Mouse (Mus musculus) megakaryocyte, embryonic 14.5 days (primary cell): ENCODE measurements around the gene Rfx3. TPM values are rescaled to one million over a fixed set of nuclear protein-coding genes. Genes with fewer than 3 reads are reported as not detected.

Experiments
- H3K27me3 ChIP-seq: replicated peaks from 2 replicates; pipeline ENCODE3; 2012; ENCODE audit warnings: inconsistent platforms
- H3K36me3 ChIP-seq: replicated peaks from 2 replicates; pipeline ENCODE3; 2012; ENCODE audit warnings: low read length, inconsistent platforms, mixed read lengths
- H3K4me1 ChIP-seq: 2 replicates; pipeline ENCODE4 v1.6.1; 2012; ENCODE audit warnings: inconsistent platforms
- H3K4me3 ChIP-seq: replicated peaks from 2 replicates; pipeline ENCODE3; 2012; ENCODE audit warnings: moderate library complexity, mild to moderate bottlenecking, inconsistent platforms
- H3K9me3 ChIP-seq: 2 replicates; pipeline ENCODE4 v1.6.1; 2012; ENCODE audit warnings: inconsistent platforms
- FLI1 ChIP-seq: IDR thresholded peaks from 2 replicates; pipeline ENCODE4 v1.6.1; 2012; ENCODE audit warnings: low read length, inconsistent platforms, mixed read lengths
- GATA1 ChIP-seq: IDR thresholded peaks from 3 replicates; pipeline ENCODE4 v1.6.1; 2012; ENCODE audit warnings: mixed read lengths, low read length, inconsistent platforms, borderline replicate concordance
- polyA plus RNA-seq: library from polyadenylated mRNA; stranded (reverse); fragments of >175 nt; gene quantifications from 2 replicates; pipeline ENCODE4 v1.2.3, GENCODE M21; 2012; ENCODE audit warnings: low replicate concordance; ENCODE audit not compliant: insufficient read depth

Gene Rfx3
- polyA plus RNA-seq, 1 experiment: 0.43 TPM

DNA sequence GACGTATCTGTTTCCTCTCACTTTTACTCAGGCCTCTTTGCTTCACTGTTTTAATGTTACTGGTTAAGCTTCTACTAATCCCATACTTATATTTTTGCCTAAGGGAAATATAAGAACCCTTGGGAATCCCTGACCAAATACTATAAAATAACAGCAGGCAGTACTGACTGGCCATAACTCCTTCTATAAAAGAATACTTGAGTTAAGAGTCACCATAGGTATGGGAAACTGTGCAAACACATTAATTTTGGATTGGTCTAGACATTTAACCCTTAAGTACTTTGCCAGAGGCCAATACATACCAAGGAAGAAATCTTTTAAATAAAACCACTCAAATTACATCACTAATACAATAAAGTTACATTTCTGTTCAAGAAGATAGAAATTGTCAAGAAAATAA is 6.8 kb downstream of the Rfx3 start:
- H3K36me3 ChIP-seq: no peaks in the 10 kb centered on the region
- H3K4me3 ChIP-seq: no peak overlapping the region
- no peaks in the 10 kb centered on the region for H3K27me3 ChIP-seq
- TF ChIP-seq GATA1 (no peak), FLI1 (no peak)
- peaks cover 8% of the 10 kb centered on the region; the same call in 1 of the 2 replicates for H3K4me1 ChIP-seq
- no peaks in the 10 kb centered on the region for H3K9me3 ChIP-seq

DNA sequence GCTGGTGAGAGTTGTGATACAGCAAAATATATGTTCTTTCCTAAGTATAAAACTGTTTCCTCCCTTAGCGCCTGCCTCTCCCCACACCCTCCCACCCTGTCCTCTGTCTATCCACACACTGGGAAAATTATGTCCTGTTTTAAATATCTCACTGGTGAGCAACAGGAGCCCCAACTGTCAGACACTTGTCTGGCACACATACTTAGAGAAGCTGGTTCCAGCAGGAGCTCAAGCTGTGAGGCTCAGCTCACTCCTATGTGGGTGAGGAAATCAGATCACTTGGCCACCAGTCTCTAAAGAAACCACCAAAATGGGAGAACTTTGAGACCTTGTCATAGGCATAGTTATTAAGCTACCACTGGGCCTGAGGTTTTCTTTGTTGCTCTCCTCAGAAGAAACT is 7.5 kb downstream of the Rfx3 start:
- Histone ChIP-seq H3K27me3 (no peaks in the 10 kb centered on the region), H3K4me1 (peaks cover 8% of the 10 kb centered on the region; the same call in 1 of the 2 replicates), H3K9me3 (no peaks in the 10 kb centered on the region), H3K36me3 (no peaks in the 10 kb centered on the region), H3K4me3 (no peak overlapping the region)
- TF ChIP-seq GATA1 (no peak), FLI1 (no peak)

DNA sequence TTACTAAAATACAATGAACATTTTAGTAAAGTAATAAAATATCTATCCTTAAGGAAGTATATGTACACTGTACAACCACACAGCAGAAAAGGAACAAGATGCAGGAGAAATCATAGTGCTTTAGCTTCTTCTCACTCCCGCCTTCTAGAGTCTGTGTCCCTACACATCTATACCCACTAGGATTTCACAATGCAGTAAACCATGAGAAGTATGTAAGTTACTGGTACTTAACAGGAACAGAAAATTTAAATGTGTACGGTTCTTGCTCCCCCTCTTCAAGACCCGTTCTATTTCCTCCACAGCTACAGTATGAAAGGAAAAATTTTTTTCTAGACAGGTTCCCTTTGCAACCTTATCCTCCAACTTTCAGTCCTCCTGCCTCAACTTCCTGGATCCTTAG is 8.3 kb downstream of the Rfx3 start:
- TF ChIP-seq FLI1 (no peak), GATA1 (no peak)
- Histone ChIP-seq H3K36me3 (no peaks in the 10 kb centered on the region), H3K27me3 (no peaks in the 10 kb centered on the region)

DNA sequence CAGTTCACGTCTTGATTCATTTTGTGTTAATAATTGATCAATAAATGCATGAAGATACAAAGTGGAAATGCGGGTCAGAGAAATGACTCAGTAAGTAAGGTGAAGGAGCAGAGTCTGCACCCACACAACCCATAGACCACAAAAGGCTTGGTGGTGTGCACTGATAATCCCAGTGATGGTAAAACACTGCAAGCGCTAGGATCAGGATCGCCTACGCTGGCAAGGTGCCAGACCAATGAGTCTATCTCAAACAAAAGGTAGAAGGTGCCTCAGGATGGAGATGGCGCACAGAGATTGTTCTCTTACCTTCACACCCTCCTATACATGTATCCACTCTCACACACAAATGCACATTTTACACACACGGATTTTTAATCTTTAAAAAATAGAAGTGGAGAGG is 18.2 kb downstream of the Rfx3 start:
- no peak overlapping the region for H3K4me3 ChIP-seq
- no peak for TF ChIP-seq FLI1
- TF ChIP-seq GATA1: no peak
- no peaks in the 10 kb centered on the region for H3K4me1 ChIP-seq
- H3K27me3 ChIP-seq: no peaks in the 10 kb centered on the region
- no peaks in the 10 kb centered on the region for H3K36me3 ChIP-seq
- H3K9me3 ChIP-seq: no peaks in the 10 kb centered on the region

More for the DNA sequence above, 8.3 kb downstream of the Rfx3 start:
- Histone ChIP-seq H3K9me3 (no peaks in the 10 kb centered on the region), H3K4me1 (peaks cover 8% of the 10 kb centered on the region; the same call in 1 of the 2 replicates), H3K4me3 (no peak overlapping the region)

DNA sequence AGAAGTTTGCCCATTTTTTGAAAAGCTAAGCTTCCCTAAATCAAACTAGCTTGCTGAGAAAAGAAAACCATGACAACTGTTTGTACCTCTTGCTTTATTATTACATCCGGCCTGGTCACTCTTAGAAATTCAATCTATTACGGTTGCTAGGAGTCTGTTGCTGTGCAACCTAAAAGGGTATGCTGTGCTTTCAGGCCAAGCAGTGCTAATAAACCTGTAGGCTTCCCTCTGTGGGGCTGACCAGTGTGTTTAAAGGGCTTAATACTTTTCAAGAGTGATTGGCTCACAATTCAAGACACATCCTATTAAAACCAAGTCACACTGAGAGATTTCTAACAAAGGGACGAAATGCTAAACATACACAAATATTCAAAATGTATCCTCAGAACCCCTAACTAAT is 22.2 kb downstream of the Rfx3 start:
- Histone ChIP-seq H3K4me3 (no peak overlapping the region), H3K9me3 (no peaks in the 10 kb centered on the region), H3K4me1 (no peaks in the 10 kb centered on the region), H3K36me3 (no peaks in the 10 kb centered on the region), H3K27me3 (no peaks in the 10 kb centered on the region)
- TF ChIP-seq GATA1: no peak
- TF ChIP-seq FLI1: no peak

DNA sequence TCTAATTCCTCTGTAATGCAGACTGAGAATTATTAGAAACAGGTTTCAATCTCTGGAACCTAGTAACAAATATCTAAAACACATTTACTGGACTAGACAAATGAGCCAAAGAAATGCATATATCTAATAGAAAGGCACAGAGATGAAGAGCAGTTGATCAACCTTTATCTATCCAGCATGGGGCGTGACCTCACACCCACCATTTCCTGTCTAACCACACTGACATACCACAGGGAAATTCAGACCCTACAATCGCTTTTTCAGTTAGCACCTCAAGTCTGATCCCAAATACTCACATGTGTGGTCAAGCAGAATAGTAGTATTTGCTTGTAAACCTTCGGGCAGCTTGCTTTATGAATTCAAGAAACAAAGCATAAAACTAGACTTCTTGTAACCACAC is 43.4 kb downstream of the Rfx3 start:
- no peaks in the 10 kb centered on the region for H3K27me3 ChIP-seq
- H3K36me3 ChIP-seq: no peaks in the 10 kb centered on the region
- no peak overlapping the region for H3K4me3 ChIP-seq
- no peaks in the 10 kb centered on the region for H3K9me3 ChIP-seq
- no peak; the same call in 2 of the 3 replicates for TF ChIP-seq GATA1
- peaks cover 14% of the 10 kb centered on the region for H3K4me1 ChIP-seq

DNA sequence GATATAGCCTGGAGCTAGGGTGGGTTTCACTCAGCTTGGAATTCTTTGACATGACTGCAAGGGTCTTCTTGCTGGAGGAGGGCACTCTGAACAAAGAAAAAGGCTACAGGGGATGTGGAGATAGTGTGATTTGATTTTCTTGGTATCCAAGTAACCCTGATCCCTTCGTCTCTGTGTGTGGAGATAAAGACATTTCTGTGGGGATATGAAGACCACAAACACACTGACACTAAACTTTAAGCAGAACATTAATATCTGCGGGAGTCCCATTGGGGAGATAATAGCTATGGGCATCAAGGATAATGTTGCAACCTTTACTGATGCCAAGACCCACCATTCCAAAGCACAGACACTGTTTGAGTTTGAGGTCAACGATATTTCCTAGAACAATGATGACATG is 49.7 kb downstream of the Rfx3 start:
- H3K4me3 ChIP-seq: no peak overlapping the region
- H3K4me1 ChIP-seq: no peaks in the 10 kb centered on the region
- H3K27me3 ChIP-seq: no peaks in the 10 kb centered on the region
- H3K36me3 ChIP-seq: no peaks in the 10 kb centered on the region
- H3K9me3 ChIP-seq: no peaks in the 10 kb centered on the region
- TF ChIP-seq GATA1 (no peak), FLI1 (no peak)

DNA sequence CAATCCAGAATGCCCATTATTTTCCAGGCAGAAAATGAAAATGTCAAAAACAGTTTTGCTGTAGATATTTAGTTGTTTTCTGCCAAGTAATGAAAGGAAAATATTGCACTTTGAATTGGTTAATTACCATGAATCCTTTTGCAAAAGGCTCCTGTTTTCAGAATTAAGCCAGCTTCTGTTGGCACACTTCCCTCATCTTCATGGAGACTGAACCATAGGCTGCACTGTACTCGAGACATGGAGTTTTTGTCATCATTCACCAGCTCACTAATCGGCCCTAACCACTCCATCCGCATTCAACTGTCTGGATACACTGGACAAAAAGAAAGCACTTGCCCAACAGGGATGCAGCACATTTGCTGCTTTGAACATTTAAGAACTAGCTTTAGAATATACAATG is 75.5 kb downstream of the Rfx3 start:
- TF ChIP-seq FLI1: no peak
- TF ChIP-seq GATA1: no peak
- Histone ChIP-seq H3K9me3 (no peaks in the 10 kb centered on the region), H3K4me1 (0 out of 2 replicates have a peak, but pooled peaks cover 3% of the 10 kb centered on the region), H3K36me3 (no peaks in the 10 kb centered on the region), H3K27me3 (no peaks in the 10 kb centered on the region), H3K4me3 (no peak overlapping the region)

DNA sequence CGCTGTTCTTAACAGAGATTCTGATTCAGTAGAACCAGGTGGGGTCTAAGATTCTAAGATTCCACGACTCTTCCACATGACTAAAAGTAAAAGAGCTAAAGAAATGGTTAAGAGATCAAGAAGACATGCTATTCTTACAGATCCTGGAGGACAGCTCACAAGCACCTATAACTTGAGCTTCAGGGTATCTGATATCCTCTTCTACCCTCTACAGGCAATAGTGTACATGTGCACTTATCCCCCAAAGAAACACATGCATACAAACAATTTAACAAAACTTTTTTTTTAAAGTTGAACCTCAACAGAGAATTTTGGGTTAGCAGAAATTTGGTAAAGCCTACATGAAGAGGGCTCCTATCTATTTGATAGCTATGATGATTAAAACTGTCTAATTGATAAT is 79.8 kb downstream of the Rfx3 start:
- no peak for TF ChIP-seq FLI1
- TF ChIP-seq GATA1: no peak
- Histone ChIP-seq H3K27me3 (no peaks in the 10 kb centered on the region), H3K4me1 (peaks cover 6% of the 10 kb centered on the region; the same call in 1 of the 2 replicates), H3K4me3 (no peak overlapping the region), H3K36me3 (no peaks in the 10 kb centered on the region), H3K9me3 (no peaks in the 10 kb centered on the region)

DNA sequence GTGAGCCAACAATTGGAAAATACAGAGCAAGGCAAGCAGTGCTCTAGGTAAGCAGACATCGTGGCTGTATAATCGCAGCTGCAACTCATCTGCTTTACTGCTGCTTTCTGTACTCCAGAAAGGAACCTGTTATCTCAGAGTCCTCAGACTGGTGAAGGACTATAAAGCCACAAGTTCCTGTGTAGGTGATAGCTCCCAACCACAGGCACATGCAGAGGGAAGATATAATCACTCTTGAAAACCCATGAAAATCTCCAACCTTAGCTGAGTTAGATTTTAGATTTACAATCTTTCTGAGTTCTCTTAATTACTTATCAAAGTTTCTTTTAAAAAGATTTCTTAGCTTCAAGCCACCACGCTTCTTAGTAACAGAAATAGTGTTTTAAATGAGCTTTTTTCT is 84.6 kb downstream of the Rfx3 start:
- Histone ChIP-seq H3K4me1 (peaks cover 4% of the 10 kb centered on the region; the same call in 1 of the 2 replicates), H3K27me3 (no peaks in the 10 kb centered on the region), H3K36me3 (no peaks in the 10 kb centered on the region), H3K4me3 (no peak overlapping the region), H3K9me3 (no peaks in the 10 kb centered on the region)
- no peak for TF ChIP-seq FLI1
- TF ChIP-seq GATA1: no peak

DNA sequence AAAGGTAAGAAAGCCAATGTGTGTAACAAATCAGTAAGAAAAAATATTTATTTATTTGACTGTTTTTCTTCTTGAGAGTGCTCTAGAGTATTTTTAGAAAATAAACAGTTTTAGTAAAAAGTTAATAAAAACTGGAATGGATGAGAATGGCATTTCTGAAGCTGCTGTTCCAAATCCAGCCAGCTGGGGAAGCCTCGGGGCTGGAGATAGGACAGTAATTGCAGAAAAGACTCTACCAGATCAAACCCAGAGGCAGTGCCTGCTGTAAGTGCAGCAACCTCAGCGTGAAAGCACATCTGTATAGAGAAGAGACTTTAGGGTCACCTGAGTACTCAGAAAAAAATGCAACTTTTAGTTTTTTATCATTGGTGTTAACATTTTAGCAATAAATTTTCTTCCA is 91.9 kb downstream of the Rfx3 start:
- Histone ChIP-seq H3K4me3 (no peak overlapping the region), H3K27me3 (no peaks in the 10 kb centered on the region), H3K4me1 (no peaks in the 10 kb centered on the region), H3K9me3 (no peaks in the 10 kb centered on the region), H3K36me3 (no peaks in the 10 kb centered on the region)
- TF ChIP-seq FLI1 (no peak), GATA1 (no peak)
